Mouse (Mus musculus) telencephalon, adult 2 months (tissue): ENCODE results near the gene M6pr.
"Not testable (repeated sequence)": the region's sequence is repeated elsewhere in the genome, so short reads cannot be mapped to it uniquely, and the experiment has no call there.

Experiments used
- DNase-seq: peaks from one replicate; pipeline ENCODE4 v3.0.0-alpha.2; 2011; ENCODE audit warnings: low read depth, low spot score

M6pr gene

DNA sequence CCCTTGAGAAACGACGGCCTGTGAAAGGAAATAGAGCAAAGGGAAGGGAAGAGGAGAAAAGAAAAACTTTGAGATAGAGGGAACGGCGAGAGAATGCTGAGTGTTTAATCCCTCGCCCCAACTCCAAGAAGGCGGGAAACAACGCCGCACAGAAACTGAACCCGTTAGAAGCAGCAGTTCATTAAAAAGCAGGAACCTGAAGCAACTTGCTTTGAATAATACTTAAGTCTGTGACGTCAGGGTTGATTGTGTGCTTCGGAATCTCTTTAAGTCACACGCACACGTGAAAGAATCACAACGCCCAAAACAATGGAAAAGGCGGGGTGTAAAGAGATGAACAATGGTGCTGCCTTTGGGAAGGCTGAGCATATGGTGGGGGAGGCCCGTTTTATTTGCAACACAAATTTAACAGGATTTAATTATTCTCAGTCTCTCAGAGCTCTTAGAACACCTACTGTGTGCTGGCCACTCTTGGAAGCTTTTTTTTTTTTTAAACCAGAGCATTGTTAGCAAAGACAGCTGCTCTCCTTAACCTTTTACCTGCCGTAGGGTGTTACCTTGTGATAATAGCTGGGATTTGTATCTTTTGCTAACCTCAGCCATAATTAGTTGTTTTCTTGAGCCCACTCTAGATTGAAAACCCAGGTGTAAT lies 32.0 kb downstream of the M6pr start, which contains the start of gene Phc1:
Phc1 (minus strand) TSS at position 213 of the 652 bp plus-strand sequence.
- DNase-seq: peak; percentile 44

DNA sequence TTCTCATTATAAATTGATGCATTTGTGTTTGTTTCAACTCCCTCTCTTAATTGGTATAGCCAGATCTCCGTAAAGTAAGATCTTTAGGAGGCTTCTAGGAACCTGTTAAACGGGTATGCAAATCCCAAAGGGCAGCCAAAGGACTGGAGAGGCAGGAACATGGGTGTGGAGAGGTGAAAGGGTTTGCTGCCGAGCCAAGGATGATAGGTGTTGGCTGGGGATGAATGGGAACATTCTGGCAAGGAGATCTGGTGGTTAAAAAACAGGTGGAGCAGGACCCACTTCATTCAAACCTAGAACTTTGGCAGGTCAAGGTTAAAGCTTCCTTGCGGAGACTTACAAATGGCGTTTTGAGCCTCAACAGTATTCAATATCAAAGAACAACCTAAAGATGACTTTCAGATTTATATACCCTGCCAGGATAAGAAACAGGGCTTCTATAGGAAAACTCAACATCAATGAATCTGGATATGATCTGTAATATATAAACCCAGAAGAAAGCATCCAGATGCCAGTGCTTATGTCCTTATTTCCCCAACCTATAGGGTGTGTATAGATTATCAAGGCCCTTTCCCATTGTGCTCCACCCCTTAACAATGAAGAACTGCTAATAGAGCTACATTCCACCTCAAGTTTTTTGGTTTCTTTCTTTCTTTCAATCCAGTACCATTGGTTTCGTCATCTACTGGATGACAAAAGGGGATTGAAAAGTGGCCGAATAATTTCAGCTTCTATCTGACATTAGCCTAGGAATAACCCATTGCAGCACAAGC lies 32.7 kb downstream of the M6pr start:
- DNase-seq: no peak

DNA sequence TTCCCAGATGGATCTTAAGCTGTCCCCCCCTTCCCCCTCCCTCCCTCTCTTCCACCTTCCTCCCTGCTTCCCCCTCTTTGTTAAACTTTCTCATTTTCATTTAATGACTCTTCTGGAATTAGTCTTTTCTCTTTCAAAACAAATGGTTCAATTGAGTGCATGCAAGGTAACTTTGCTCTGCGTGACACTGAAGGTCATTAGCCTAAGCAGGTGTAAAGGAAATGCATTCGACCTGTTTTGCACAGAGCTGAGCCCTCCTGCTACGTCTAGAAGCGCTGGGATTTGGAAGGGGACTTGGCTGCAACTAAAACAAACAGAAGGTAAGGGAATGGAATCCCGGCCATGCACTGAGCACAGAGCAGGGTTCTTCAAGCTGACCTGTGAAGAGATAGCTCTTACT lies 33.6 kb downstream of the M6pr start:
- no peak for DNase-seq

DNA sequence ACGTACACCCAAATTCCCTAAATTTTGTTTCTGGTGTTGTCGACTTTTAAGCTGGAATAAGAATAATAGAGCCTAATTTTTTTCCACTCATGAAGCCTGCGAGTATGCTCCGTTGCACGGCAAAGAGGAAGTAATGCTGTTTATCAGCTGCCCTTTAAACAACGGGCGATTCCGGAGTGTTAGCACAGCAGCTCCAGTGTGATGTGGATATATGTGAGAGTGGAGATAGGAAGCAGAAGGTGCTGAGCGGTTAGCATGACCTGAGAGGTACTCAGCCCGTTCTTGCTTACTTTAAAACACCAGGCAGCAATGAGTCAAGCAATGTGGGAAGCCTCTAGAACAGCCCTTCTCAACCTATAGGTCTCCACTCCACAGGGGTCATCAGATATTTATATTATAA lies 35.2 kb downstream of the M6pr start:
- DNase-seq: no peak

DNA sequence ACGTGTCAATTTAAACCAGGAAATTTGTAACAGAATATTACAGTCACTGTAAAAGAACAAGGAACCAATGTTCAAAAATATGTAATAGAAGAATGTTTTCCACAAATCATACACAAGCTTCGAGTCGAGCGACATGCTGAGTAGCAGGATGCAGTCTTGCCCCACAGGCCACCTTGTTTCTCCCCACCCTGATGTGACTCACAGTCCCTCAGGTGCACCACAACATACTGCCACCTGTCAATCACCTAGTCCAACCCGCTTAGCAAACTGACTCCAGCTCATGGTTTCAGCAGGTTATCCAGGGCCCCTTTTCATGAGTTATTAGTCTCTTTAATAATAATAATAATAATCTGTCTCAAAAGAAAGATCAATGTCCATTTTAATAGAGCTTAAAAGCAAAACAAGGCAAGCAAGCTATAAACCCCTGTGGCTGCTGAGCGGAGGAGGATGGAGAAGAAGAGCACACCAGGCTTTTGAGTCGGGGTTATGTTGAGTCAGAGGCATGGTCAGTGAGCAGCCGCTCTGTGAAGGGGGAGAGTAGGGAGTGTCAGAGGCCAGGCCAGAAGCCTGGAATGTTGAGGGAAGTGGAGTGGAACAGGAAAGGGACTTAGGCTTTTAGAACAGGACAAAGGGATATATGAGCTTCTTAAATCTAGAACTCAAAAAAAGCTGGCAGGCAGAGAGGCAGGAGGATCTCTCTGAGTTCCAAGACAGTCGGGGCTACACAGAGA lies 36.0 kb downstream of the M6pr start:
- no peak for DNase-seq

DNA sequence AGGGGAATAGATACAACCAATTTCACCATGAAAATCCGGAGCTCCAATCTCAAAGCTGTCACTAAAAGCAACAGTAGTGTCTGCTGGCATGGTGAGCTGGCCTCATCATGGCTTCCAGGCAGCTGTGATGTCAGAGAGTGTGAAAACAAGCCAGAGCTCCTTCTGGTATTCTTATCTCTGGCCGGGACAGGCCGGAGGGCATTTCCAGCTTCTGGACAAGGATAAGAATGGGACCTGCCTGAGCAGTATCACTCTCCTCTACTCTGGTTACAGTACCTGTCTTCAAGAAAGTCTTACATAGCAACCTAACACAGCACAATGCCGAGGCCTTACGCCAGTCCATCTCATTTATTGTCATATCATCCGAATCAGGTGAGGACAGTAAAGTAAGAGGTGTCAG lies 37.2 kb downstream of the M6pr start:
- DNase-seq: no peak

DNA sequence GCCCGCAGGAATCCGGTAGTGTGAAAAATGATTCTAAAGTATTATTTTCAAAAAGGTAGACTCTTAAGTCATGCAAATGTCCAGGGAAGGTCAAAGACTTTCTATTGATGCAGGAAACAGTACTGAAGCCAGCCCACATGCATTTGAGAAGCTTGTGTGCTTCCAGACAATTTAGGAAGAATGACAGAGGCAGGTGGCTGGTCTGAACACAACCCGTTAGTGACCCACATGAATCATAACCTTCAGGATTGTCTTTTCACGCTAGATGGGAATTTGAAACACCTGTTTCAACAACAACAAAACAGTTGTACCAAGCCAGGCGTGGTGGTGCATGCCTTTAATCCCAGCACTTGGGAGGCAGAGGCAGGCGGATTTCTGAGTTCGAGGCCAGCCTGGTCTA lies 37.9 kb downstream of the M6pr start:
- DNase-seq: no peak

DNA sequence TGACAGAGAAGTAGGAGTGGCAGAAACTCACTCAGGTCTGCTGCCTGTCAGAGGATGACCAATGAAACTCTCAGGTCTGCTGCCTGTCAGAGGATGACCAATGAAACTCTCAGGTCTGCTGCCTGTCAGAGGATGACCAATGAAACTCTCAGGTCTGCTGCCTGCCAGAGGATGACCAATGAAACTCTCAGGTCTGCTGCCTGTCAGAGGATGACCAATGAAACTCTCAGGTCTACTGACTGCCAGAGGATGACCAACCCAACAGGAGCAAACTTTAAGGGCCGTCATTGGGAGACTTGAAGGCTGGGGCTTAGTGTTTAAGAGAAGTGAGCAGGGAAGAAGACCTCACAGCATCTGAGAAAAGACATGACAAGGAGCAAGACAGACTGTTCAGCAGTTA lies 38.8 kb downstream of the M6pr start:
- DNase-seq: not testable (repeated sequence)

DNA sequence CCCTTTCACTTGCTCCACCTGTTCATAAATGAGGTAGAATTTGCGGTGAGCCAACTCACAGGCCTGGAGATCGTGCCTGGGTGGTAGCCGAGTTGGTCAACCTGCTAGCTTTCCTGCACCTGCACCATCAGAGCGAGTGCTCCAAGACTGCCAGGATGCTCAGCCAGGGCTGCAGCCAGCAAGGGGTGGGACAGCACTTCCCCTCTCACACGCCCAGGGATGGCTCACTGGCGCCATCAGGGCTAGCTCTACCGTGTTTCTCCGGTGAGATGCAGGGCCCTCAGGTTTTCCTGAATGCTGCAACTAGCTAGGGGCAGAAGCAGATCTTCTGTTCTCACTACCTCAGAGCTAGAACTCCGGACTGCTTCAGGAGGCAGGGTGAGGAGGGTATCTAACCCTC lies 47.4 kb downstream of the M6pr start:
- DNase-seq: no peak

DNA sequence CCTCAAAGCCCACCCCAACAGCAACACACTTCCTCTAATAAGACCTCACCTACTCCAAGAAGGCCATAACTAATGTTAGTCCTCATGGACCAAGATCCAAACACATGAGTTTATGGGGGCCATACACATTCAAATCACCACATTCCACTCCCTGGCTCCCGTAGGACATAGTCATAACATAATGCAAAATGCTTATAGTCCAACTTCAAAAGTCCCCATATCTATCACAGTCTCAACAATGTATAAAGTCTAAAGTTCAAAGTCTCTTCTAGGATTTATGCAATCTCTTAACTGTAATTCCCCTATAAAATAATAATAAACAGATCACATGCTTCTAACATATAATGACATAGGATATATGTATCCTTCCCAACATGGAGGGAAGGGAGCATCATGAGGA lies 48.6 kb downstream of the M6pr start:
- DNase-seq: no peak

DNA sequence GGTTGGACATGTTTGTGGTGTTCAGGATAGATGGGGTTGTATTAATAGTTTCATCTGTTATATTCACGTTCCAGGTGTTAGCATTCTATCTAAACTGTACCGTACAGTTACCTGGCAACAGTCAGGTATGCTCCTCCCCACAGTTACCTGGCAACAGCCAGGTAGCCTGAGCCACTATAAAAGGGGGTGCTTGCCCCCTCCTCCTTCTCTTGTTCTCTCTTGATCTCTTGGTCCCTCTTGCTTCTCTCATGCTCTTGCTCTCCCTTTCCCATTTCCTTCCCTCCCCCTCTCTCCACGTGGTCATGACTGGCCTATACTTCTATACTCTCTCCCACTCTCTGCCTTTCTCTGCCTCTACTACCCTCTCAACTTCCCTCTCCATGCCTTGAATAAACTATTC lies 57.2 kb downstream of the M6pr start:
- DNase-seq: no peak

DNA sequence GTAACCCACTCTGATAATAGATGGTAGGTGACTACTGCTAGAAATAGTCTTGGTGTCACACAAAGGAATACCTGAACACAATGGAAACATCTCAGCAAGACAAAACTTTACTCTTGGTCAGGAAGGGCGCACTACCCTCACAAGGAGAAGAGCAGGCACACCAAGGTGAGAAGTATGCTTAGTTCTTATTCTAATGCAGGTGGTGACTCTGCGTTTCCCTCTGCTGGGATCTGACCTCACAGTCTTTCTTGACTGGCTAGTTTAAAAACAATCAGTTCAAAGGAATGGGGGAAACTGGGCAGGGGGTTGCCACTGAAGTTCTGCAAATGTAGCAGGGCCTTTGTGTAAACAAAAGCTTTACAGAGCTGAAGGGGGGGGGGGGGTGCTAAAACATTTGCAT lies 57.8 kb downstream of the M6pr start:
- no peak for DNase-seq

DNA sequence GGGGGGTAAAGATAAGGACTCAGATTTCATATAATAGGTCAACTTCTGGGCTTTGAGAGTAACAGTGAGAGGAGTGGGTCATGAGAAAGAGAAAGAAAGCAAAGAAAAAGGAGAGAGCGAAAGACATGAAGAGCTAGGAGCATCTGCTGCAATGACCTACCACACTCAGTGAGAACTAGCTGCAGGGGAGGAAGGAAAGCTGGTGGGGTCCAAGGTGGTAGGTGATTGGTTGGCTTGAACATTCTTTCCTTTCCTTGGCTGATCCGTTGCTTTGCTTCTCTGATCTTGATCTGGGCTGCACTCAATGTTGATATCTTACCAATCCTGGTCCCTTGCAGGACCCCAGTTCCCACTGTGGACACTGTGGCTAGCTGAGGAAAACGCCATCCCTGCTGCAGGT lies 58.5 kb downstream of the M6pr start:
- DNase-seq: no peak
